Mouse (Mus musculus) thymus, postnatal 25 days (tissue): ENCODE results near the gene Pla2g4e.
A peak's percentile ranks its signal among the peaks of the same experiment; 100 is the strongest.
"Not testable (repeated sequence)": the region's sequence is repeated elsewhere in the genome, so short reads cannot be mapped to it uniquely, and the experiment has no call there.

Experiments
- DNase-seq: peaks from one replicate; pipeline ENCODE4 v3.0.0; 2022

The Pla2g4e gene

GRCm38 (mm10) chr2:120244679-120245420 is at the start of gene Pla2g4e:
Gene Pla2g4e, minus strand, starts transcription at chr2:120245335.
- no peak for DNase-seq

- no peak for DNase-seq
Measured at GRCm38 (mm10) chr2:120291471-120292078, 46.4 kb upstream of the Pla2g4e start.

- no peak for DNase-seq
Measured at GRCm38 (mm10) chr2:120288995-120289394, 43.9 kb upstream of the Pla2g4e start, which contains the start of gene Pla2g4d. Gene Pla2g4d, minus strand, starts transcription at chr2:120289197.

- no peak for DNase-seq
Measured at GRCm38 (mm10) chr2:120288401-120288800, 43.3 kb upstream of the Pla2g4e start.

- DNase-seq = no peak
Measured at GRCm38 (mm10) chr2:120285639-120286038, 40.5 kb upstream of the Pla2g4e start.

GRCm38 (mm10) chr2:120284705-120285104 is 39.6 kb upstream of the Pla2g4e start:
- DNase-seq = no peak

GRCm38 (mm10) chr2:120284094-120284493 is 39.0 kb upstream of the Pla2g4e start:
- DNase-seq = no peak

GRCm38 (mm10) chr2:120283550-120283949 is 38.4 kb upstream of the Pla2g4e start:
- no peak for DNase-seq

- no peak for DNase-seq
Measured at GRCm38 (mm10) chr2:120281221-120281620, 36.1 kb upstream of the Pla2g4e start.

GRCm38 (mm10) chr2:120279961-120280360 is 34.8 kb upstream of the Pla2g4e start:
- DNase-seq = peak; percentile 47

- no peak for DNase-seq
Measured at GRCm38 (mm10) chr2:120276951-120277350, 31.8 kb upstream of the Pla2g4e start.

GRCm38 (mm10) chr2:120268635-120269034 is 23.5 kb upstream of the Pla2g4e start:
- DNase-seq = peak; percentile 6

- DNase-seq = no peak
Measured at GRCm38 (mm10) chr2:120265523-120265922, 20.4 kb upstream of the Pla2g4e start.

- no peak for DNase-seq
Measured at GRCm38 (mm10) chr2:120264858-120265257, 19.7 kb upstream of the Pla2g4e start.

- no peak for DNase-seq
Measured at GRCm38 (mm10) chr2:120262876-120263275, 17.7 kb upstream of the Pla2g4e start.

GRCm38 (mm10) chr2:120261346-120261745 is 16.2 kb upstream of the Pla2g4e start:
- no peak for DNase-seq

GRCm38 (mm10) chr2:120256259-120256658 is 11.1 kb upstream of the Pla2g4e start:
- no peak for DNase-seq

GRCm38 (mm10) chr2:120252644-120253043 is 7.5 kb upstream of the Pla2g4e start:
- DNase-seq = no peak

GRCm38 (mm10) chr2:120245421-120246016 is 384 bp upstream of the Pla2g4e start:
- no peak for DNase-seq

- DNase-seq = no peak
Measured at GRCm38 (mm10) chr2:120243995-120244394, 1.1 kb downstream of the Pla2g4e start.

GRCm38 (mm10) chr2:120242791-120243467 is 2.2 kb downstream of the Pla2g4e start:
- no peak for DNase-seq

GRCm38 (mm10) chr2:120238733-120239132 is 6.4 kb downstream of the Pla2g4e start:
- DNase-seq = not testable (repeated sequence)

- DNase-seq = no peak
Measured at GRCm38 (mm10) chr2:120237784-120238183, 7.4 kb downstream of the Pla2g4e start.
